Mouse (Mus musculus) cerebellum, adult 2 months (tissue): ENCODE measurements around the gene Spag9. TPM values are rescaled to one million over a fixed set of nuclear protein-coding genes. Genes with fewer than 3 reads are reported as not detected.

Experiments
- DNase-seq, 2 experiments: peaks; one replicate each; pipeline ENCODE4 v3.0.0; 2021
- H3K27ac ChIP-seq: fragments of 200-500 bp; 2 replicates; pipeline ENCODE4 v1.5.1; 2012; ENCODE audit warnings: low read length, control low read depth, inconsistent platforms; ENCODE audit not compliant: insufficient read depth
- H3K27me3 ChIP-seq: fragments of 200-500 bp; 2 replicates; pipeline ENCODE4 v1.6.1; 2012; ENCODE audit warnings: inconsistent platforms, mild to moderate bottlenecking, low read length, moderate library complexity; ENCODE audit not compliant: control insufficient read depth, insufficient read depth
- H3K4me1 ChIP-seq: fragments of 200-500 bp; 2 replicates; pipeline ENCODE4 v1.6.1; 2011; ENCODE audit warnings: low read length; ENCODE audit not compliant: control insufficient read depth, insufficient read depth
- H3K4me3 ChIP-seq: fragments of 200-500 bp; replicated peaks from 2 replicates; pipeline ENCODE3; 2011; ENCODE audit warnings: mild to moderate bottlenecking, low read depth, low read length, control low read depth; ENCODE audit not compliant: insufficient read depth
- CTCF ChIP-seq: fragments of 200-500 bp; IDR thresholded peaks from 2 replicates; pipeline ENCODE4 v1.5.1; 2011; ENCODE audit warnings: low read depth, mild to moderate bottlenecking, control low read depth, low read length, moderate library complexity, borderline replicate concordance; ENCODE audit not compliant: insufficient read depth
- POLR2A ChIP-seq: fragments of 200-500 bp; IDR thresholded peaks from 2 replicates; pipeline ENCODE4 v1.6.1; 2011; ENCODE audit warnings: low read length, control low read depth, borderline replicate concordance; ENCODE audit not compliant: insufficient read depth
- WGBS: fragments of 180-500 bp; shearing (Covaris S2); methylation state at CpG from one replicate; pipeline ENCODE4 v1.1.7; 2018; 5-methylcytosine and 5-hydroxymethylcytosine counted together
- polyA plus RNA-seq: library from polyadenylated mRNA; depleted of rRNA; stranded (reverse); fragments of >200 nt; gene quantifications from 2 replicates; pipeline ENCODE4 v1.2.3, GENCODE M21; 2012

Spag9 gene
- polyA plus RNA-seq, 1 experiment = 134 TPM

- Histone ChIP-seq H3K27me3 (no peaks in the 10 kb centered on the region), H3K27ac (no peak overlapping the region), H3K4me1 (no peaks in the 10 kb centered on the region), H3K4me3 (no peak overlapping the region)
- no peak for TF ChIP-seq POLR2A
- TF ChIP-seq CTCF = no peak
- no peak for DNase-seq
- WGBS = 91% methylated on average over 3 of the region's 3 CpGs
These were observed 101.6 kb downstream of the Spag9 start for GRCm38 (mm10) chr11:94097489-94097888.

- Histone ChIP-seq H3K27ac (no peak overlapping the region), H3K27me3 (no peaks in the 10 kb centered on the region), H3K4me1 (no peaks in the 10 kb centered on the region), H3K4me3 (no peak overlapping the region)
- DNase-seq = no peak
- TF ChIP-seq POLR2A = no peak
- no peak for TF ChIP-seq CTCF
- WGBS = 97% methylated on average over 5 of the region's 5 CpGs
These were observed 102.9 kb downstream of the Spag9 start for GRCm38 (mm10) chr11:94098840-94099239.

GRCm38 (mm10) chr11:94113795-94114194 lies 117.9 kb downstream of the Spag9 start:
- Histone ChIP-seq H3K4me3 (no peak overlapping the region), H3K27ac (no peak overlapping the region), H3K27me3 (no peaks in the 10 kb centered on the region), H3K4me1 (no peaks in the 10 kb centered on the region)
- TF ChIP-seq CTCF (no peak), POLR2A (no peak)
- WGBS = 95% methylated on average over 2 of the region's 2 CpGs
- DNase-seq = no peak

- Histone ChIP-seq H3K4me1 (no peaks in the 10 kb centered on the region), H3K4me3 (no peak overlapping the region), H3K27ac (no peak overlapping the region), H3K27me3 (no peaks in the 10 kb centered on the region)
- no peak for DNase-seq
- TF ChIP-seq POLR2A (no peak), CTCF (no peak)
- WGBS = 94% methylated on average over 5 of the region's 5 CpGs
These were observed 119.5 kb downstream of the Spag9 start for GRCm38 (mm10) chr11:94115408-94115807.

DNA sequence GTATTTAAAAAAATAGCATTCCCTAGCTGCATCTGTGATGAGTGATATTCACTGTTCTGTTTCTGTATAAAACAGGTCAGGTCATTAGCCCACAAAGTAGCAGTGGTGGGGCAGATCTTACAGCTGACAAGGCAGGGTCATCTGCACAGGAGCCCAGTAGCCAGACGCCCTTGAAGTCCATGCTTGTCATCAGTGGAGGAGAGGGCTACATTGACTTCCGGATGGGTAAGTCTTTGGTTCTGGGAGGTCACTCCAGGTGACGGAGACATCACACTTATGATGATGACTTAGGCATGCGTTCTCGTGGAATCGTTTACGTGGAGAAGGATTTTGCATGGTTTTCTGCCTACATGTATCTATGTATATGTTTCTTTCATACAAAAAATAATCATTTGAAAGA lies 120.8 kb downstream of the Spag9 start:
- Histone ChIP-seq H3K4me1 (no peaks in the 10 kb centered on the region), H3K27me3 (no peaks in the 10 kb centered on the region), H3K4me3 (no peak overlapping the region), H3K27ac (no peak overlapping the region)
- 93% methylated on average over 7 of the region's 7 CpGs for WGBS
- TF ChIP-seq POLR2A (no peak), CTCF (no peak)
- no peak for DNase-seq

DNA sequence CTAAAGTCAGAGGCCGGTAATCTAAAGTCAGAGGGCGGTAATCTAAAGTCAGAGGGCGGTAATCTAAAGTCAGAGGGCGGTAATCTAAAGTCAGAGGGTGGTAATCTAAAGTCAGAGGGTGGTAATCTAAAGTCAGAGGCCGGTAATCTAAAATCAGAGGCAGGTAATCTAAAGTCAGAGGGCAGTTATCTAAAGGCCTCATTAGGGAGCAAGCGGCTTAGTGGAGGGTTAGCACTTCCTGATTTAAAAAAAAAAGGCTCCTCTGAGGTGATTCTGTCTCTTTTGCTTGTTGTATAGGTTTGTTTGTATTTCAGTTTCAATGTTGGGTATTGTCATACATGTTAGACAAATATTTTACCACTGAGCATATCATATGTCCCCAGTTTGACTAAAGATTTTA lies 121.9 kb downstream of the Spag9 start:
- 97% methylated on average over 6 of the region's 6 CpGs for WGBS
- no peak for DNase-seq
- no peaks in the 10 kb centered on the region for H3K27me3 ChIP-seq
- no peak overlapping the region for H3K4me3 ChIP-seq
- no peaks in the 10 kb centered on the region for H3K4me1 ChIP-seq
- TF ChIP-seq POLR2A (no peak), CTCF (no peak)
- no peak overlapping the region for H3K27ac ChIP-seq

DNA sequence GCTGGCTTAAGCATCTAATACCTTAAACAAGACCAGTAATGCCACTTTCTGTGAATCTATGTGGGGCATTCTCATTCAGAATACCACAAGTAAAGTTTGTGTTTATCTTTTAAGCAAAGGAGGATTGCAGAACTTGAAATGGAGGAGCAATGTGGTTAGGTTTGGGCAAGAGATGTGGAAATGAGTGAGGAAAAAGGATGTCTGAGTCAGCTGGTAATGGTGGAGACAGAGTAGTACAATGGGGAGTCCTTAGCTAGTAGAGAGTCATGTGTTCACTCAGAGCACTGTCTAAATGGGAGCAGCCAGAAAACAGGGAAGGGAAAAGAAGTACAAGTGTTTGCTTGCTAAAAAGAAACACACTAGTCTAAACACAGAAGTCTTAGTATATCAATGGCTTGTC lies 122.7 kb downstream of the Spag9 start:
- Histone ChIP-seq H3K27me3 (no peaks in the 10 kb centered on the region), H3K4me1 (no peaks in the 10 kb centered on the region), H3K4me3 (no peak overlapping the region), H3K27ac (no peak overlapping the region)
- no peak for DNase-seq
- TF ChIP-seq CTCF (no peak), POLR2A (no peak)

DNA sequence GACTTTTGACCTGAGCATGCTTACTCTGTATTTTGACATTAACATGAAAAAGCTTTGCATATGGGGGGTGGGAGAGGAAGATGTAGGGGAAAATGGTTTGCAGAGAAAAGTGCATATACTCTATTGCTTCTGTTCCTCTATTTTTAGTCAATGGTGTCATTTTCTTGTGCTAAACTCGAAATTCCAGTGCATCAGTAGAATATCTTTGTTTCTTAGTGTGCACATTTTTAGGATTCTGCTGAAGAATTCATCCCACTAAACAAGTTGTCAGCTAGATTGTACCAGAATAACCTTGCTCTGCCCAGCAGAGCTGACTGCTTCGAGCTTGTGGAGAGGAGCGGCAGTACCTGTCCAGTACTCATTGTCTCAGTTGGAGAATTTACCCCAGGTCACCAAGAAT lies 124.8 kb downstream of the Spag9 start:
- TF ChIP-seq CTCF = no peak
- TF ChIP-seq POLR2A = no peak
- no peaks in the 10 kb centered on the region for H3K4me1 ChIP-seq
- no peak overlapping the region for H3K4me3 ChIP-seq
- no peaks in the 10 kb centered on the region for H3K27me3 ChIP-seq
- H3K27ac ChIP-seq = no peak overlapping the region
- WGBS = 87% methylated on average over 3 of the region's 3 CpGs
- no peak for DNase-seq

- H3K4me1 ChIP-seq = no peaks in the 10 kb centered on the region
- 86% methylated on average over 10 of the region's 10 CpGs for WGBS
- no peak overlapping the region for H3K4me3 ChIP-seq
- no peaks in the 10 kb centered on the region for H3K27me3 ChIP-seq
- no peak overlapping the region for H3K27ac ChIP-seq
- no peak for DNase-seq
- no peak for TF ChIP-seq POLR2A
- TF ChIP-seq CTCF = no peak
These were observed 125.6 kb downstream of the Spag9 start for GRCm38 (mm10) chr11:94121501-94121900.
